Mouse (Mus musculus): ENCODE measurements at regions not wholly inside any gene's neighbourhood (a gene's known extent, or its start where the extent isn't known, plus 50 kb on each side); places are given as distances from the start of the nearest gene placed in this dataset.

GRCm38 (mm10) chr12:20614766-20615165 is 375.5 kb upstream of the Asap2 start:
- DNase-seq: peak; percentile 55 to 80

Data from thymus, postnatal 36 days (tissue).